Mouse (Mus musculus) limb, embryonic 11.5 days (tissue): ENCODE measurements around the gene Fbrs. TPM values are rescaled to one million over a fixed set of nuclear protein-coding genes. Genes with fewer than 3 reads are reported as not detected.
A peak's percentile ranks its signal among the peaks of the same experiment; 100 is the strongest.

Source experiments
- ATAC-seq: fragments of 200-750 bp; cut with Nextera tagmentation; 2 replicates; pipeline ENCODE4 v1.8.0; 2017; ENCODE audit warnings: low read depth; ENCODE audit not compliant: insufficient number of reproducible peaks, low FRiP score, low TSS enrichment
- DNase-seq: peaks from one replicate; pipeline ENCODE4 v3.0.0-alpha.2; 2015; ENCODE audit warnings: low spot score
- H3K27ac ChIP-seq: fragments of 300-500 bp; sonication (generic); replicated peaks from 2 replicates; pipeline ENCODE4 v1.5.1; 2014; ENCODE audit warnings: low read depth, mild to moderate bottlenecking, low read length
- H3K27me3 ChIP-seq: fragments of 300-500 bp; sonication (generic); 2 replicates; pipeline ENCODE4 v1.6.1; 2014; ENCODE audit warnings: mild to moderate bottlenecking, low read length, mixed read lengths; ENCODE audit not compliant: control insufficient read depth, insufficient read depth
- H3K36me3 ChIP-seq: fragments of 300-500 bp; sonication (generic); 2 replicates; pipeline ENCODE4 v1.6.1; 2014; ENCODE audit warnings: mild to moderate bottlenecking, low read length, moderate library complexity, mixed read lengths; ENCODE audit not compliant: control insufficient read depth, insufficient read depth
- H3K4me1 ChIP-seq: fragments of 300-500 bp; sonication (generic); 2 replicates; pipeline ENCODE4 v1.6.1; 2014; ENCODE audit warnings: low read length, mixed read lengths; ENCODE audit not compliant: control insufficient read depth, insufficient read depth
- H3K4me2 ChIP-seq: fragments of 300-500 bp; sonication (generic); 2 replicates; pipeline ENCODE4 v1.6.1; 2014; ENCODE audit warnings: low read depth, mild to moderate bottlenecking, moderate library complexity; ENCODE audit not compliant: severe bottlenecking
- H3K4me3 ChIP-seq: fragments of 300-500 bp; sonication (generic); 2 replicates; pipeline ENCODE4 v1.5.1; 2014; ENCODE audit warnings: low read depth, low read length
- H3K9ac ChIP-seq: fragments of 300-500 bp; sonication (generic); 2 replicates; pipeline ENCODE4 v1.6.1; 2014; ENCODE audit warnings: mild to moderate bottlenecking, low read length
- H3K9me3 ChIP-seq: fragments of 300-500 bp; sonication (generic); 2 replicates; pipeline ENCODE4 v1.6.1; 2016; ENCODE audit warnings: low read length; ENCODE audit not compliant: control insufficient read depth
- WGBS: fragments of 180-500 bp; shearing (Covaris S2); extraction: QIAGEN DNeasy Blood & Tissue Kit; methylation state at CpG from one replicate; pipeline ENCODE4 v1.1.7; 2014; 5-methylcytosine and 5-hydroxymethylcytosine counted together
- polyA plus RNA-seq: library from polyadenylated mRNA; unstranded; fragments of >200 nt; fragmentation: Nextera tagmentation; extraction: Ambion mirVana; gene quantifications from 2 replicates; pipeline ENCODE4 v1.2.1, GENCODE M21; 2014

The Fbrs gene
- polyA plus RNA-seq, 1 experiment from 2014 or later: 13.2 TPM

- peak overlapping the region; percentile 77 for H3K27ac ChIP-seq
- peaks cover 7% of the 10 kb centered on the region; the same call in 1 of the 2 replicates for H3K4me1 ChIP-seq
- H3K36me3 ChIP-seq: peaks cover 21% of the 10 kb centered on the region
- H3K9ac ChIP-seq: peak overlapping the region; percentile 63
- peak overlapping the region; percentile 63 for H3K4me3 ChIP-seq
- no peak for ATAC-seq
- under 1% methylated on average over 7 of the region's 7 CpGs for WGBS
- DNase-seq: peak; percentile 47
- no peaks in the 10 kb centered on the region for H3K9me3 ChIP-seq
- no peaks in the 10 kb centered on the region for H3K27me3 ChIP-seq
- peak overlapping the region; percentile 79 for H3K4me2 ChIP-seq
Measured at GRCm38 (mm10) chr7:127472060-127472459, 6.9 kb upstream of the Fbrs start.

GRCm38 (mm10) chr7:127473705-127474104 is 5.3 kb upstream of the Fbrs start:
- Histone ChIP-seq H3K4me3 (no peak overlapping the region), H3K27ac (no peak overlapping the region), H3K9ac (no peak overlapping the region), H3K4me1 (peaks cover 9% of the 10 kb centered on the region; the same call in 1 of the 2 replicates), H3K4me2 (no peak overlapping the region), H3K9me3 (no peaks in the 10 kb centered on the region), H3K27me3 (no peaks in the 10 kb centered on the region), H3K36me3 (peaks cover 21% of the 10 kb centered on the region)
- WGBS: 91% methylated on average over 5 of the region's 5 CpGs
- DNase-seq (no peak), ATAC-seq (no peak)

- Histone ChIP-seq H3K9ac (no peak overlapping the region), H3K36me3 (peaks cover 21% of the 10 kb centered on the region), H3K27me3 (no peaks in the 10 kb centered on the region), H3K4me2 (no peak overlapping the region), H3K4me3 (no peak overlapping the region), H3K4me1 (peaks cover 9% of the 10 kb centered on the region; the same call in 1 of the 2 replicates), H3K9me3 (no peaks in the 10 kb centered on the region), H3K27ac (no peak overlapping the region)
- ATAC-seq (no peak), DNase-seq (no peak)
- 86% methylated on average over 6 of the region's 6 CpGs for WGBS
Measured at GRCm38 (mm10) chr7:127474378-127475070, 4.5 kb upstream of the Fbrs start.

GRCm38 (mm10) chr7:127475186-127475740 is 3.7 kb upstream of the Fbrs start:
- DNase-seq (no peak), ATAC-seq (no peak)
- Histone ChIP-seq H3K36me3 (peaks cover 21% of the 10 kb centered on the region), H3K4me2 (no peak overlapping the region), H3K27me3 (no peaks in the 10 kb centered on the region), H3K4me3 (0 out of 2 replicates have a peak overlapping the region, but pooled peaks have one; percentile 6), H3K9ac (no peak overlapping the region), H3K4me1 (peaks cover 16% of the 10 kb centered on the region), H3K9me3 (no peaks in the 10 kb centered on the region), H3K27ac (no peak overlapping the region)
- 95% methylated on average over 11 of the region's 11 CpGs for WGBS

- H3K9ac ChIP-seq: no peak overlapping the region
- DNase-seq (no peak), ATAC-seq (no peak)
- peaks cover 23% of the 10 kb centered on the region for H3K4me1 ChIP-seq
- no peak overlapping the region for H3K27ac ChIP-seq
- WGBS: 94% methylated on average over 11 of the region's 11 CpGs
- peaks cover 24% of the 10 kb centered on the region for H3K36me3 ChIP-seq
- no peak overlapping the region for H3K4me2 ChIP-seq
- H3K9me3 ChIP-seq: no peaks in the 10 kb centered on the region
- no peak overlapping the region for H3K4me3 ChIP-seq
- no peaks in the 10 kb centered on the region for H3K27me3 ChIP-seq
Measured at GRCm38 (mm10) chr7:127476336-127476735, 2.7 kb upstream of the Fbrs start.

GRCm38 (mm10) chr7:127476855-127477254 is 2.1 kb upstream of the Fbrs start:
- Histone ChIP-seq H3K4me2 (peak overlapping the region; percentile 49), H3K27ac (no peak overlapping the region), H3K27me3 (no peaks in the 10 kb centered on the region), H3K4me1 (peaks cover 23% of the 10 kb centered on the region), H3K9ac (no peak overlapping the region; the same call in 1 of the 2 replicates), H3K4me3 (peak overlapping the region; percentile 99), H3K9me3 (no peaks in the 10 kb centered on the region), H3K36me3 (peaks cover 24% of the 10 kb centered on the region)
- ATAC-seq (no peak), DNase-seq (no peak)
- 76% methylated on average over 4 of the region's 4 CpGs for WGBS

GRCm38 (mm10) chr7:127477687-127478634 is 1.0 kb upstream of the Fbrs start:
- H3K4me3 ChIP-seq: peak overlapping the region; percentile 99
- 0% methylated on average over 50 of the region's 50 CpGs for WGBS
- peak overlapping the region; percentile 92 for H3K27ac ChIP-seq
- peak overlapping the region; percentile 98 for H3K4me2 ChIP-seq
- no peaks in the 10 kb centered on the region for H3K27me3 ChIP-seq
- H3K36me3 ChIP-seq: peaks cover 29% of the 10 kb centered on the region
- peaks cover 19% of the 10 kb centered on the region for H3K4me1 ChIP-seq
- no peaks in the 10 kb centered on the region for H3K9me3 ChIP-seq
- DNase-seq (peak; percentile 100), ATAC-seq (peak; percentile 93)
- H3K9ac ChIP-seq: peak overlapping the region; percentile 90
